18 mouse cellular contexts compared by ENCODE assay signal in genomic region chr4:58201703-58202102, GRCm38 (mm10). TPM values are rescaled to one million over a fixed set of nuclear protein-coding genes. Genes with fewer than 3 reads are reported as not detected.
A peak's percentile ranks its signal among the peaks of the same experiment; 100 is the strongest.
DNase-seq lines count a peak whose midpoint lies in the region; TF ChIP-seq lines count a peak whose summit lies in the region.
"Had no signal": no experiment of that assay in that cellular context is flagged by ENCODE, and none has a peak within 500 bp of the region (broad histone marks: within the 10 kb centered on the region; RNA-seq: fewer than 3 reads in every experiment).

No protein-coding gene starts in this region.

- no peaks in the 10 kb centered on the region for H3K27me3 ChIP-seq in cerebellum, adult 2 months (ENCODE audit: control insufficient read depth, insufficient read depth, low read length)
- H3K27me3 ChIP-seq in thymus, adult 2 months (ENCODE audit: control insufficient read depth, insufficient read depth, low read length) = no peaks in the 10 kb centered on the region
- H3K27me3 ChIP-seq: CH12.LX had no signal

- WGBS in cerebellum, adult 2 months = 18% methylated on average over 2 of the region's 2 CpGs
- WGBS in thymus, adult 2 months = 91% methylated on average over 2 of the region's 2 CpGs

- no peak overlapping the region for H3K27ac ChIP-seq in cerebellum, adult 2 months (ENCODE audit: insufficient read depth, low read length)
- no peak overlapping the region for H3K27ac ChIP-seq in thymus, adult 2 months (ENCODE audit: control insufficient read depth, insufficient read depth, low read length)
- H3K27ac ChIP-seq: embryonic facial prominence, embryonic 10.5 days; forebrain, embryonic 13.5 days; heart, adult 2 months; heart, embryonic 15.5 days; hindbrain, embryonic 13.5 days; intestine, embryonic 15.5 days had no signal

- no peaks in the 10 kb centered on the region for H3K36me3 ChIP-seq in thymus, adult 2 months (ENCODE audit: control insufficient read depth, insufficient read depth, low read length)
- H3K36me3 ChIP-seq: embryonic facial prominence, embryonic 10.5 days; heart, embryonic 15.5 days; hindbrain, embryonic 13.5 days; intestine, embryonic 15.5 days had no signal

- H3K4me1 ChIP-seq in cerebellum, adult 2 months (ENCODE audit: control insufficient read depth, insufficient read depth, low read length) = peaks cover 11% of the 10 kb centered on the region
- no peaks in the 10 kb centered on the region for H3K4me1 ChIP-seq in thymus, adult 2 months (replicated peaks; ENCODE audit: control insufficient read depth, insufficient read depth, low read length)

- TF ChIP-seq CTCF in cerebellum, adult 2 months (IDR thresholded peaks at IDR 0.05; ENCODE audit: borderline replicate concordance, insufficient read depth, low read depth, low read length) = no peak
- TF ChIP-seq CTCF in thymus, adult 2 months (IDR thresholded peaks at IDR 0.05; ENCODE audit: borderline replicate concordance, control insufficient read depth, extremely low read depth, insufficient read depth, low read length, poor library complexity) = no peak

- H3K4me3 ChIP-seq in cerebellum, adult 2 months (replicated peaks; ENCODE audit: insufficient read depth, low read depth, low read length) = no peak overlapping the region
- H3K4me3 ChIP-seq in thymus, adult 2 months (ENCODE audit: control insufficient read depth, insufficient read depth, low read length) = no peak overlapping the region
- H3K4me3 ChIP-seq: embryonic facial prominence, embryonic 10.5 days; forebrain, embryonic 13.5 days; heart, adult 2 months; heart, embryonic 15.5 days; hindbrain, embryonic 13.5 days; intestine, embryonic 15.5 days had no signal

- no peak for TF ChIP-seq POLR2A in cerebellum, adult 2 months (IDR thresholded peaks at IDR 0.05; ENCODE audit: borderline replicate concordance, insufficient read depth, low read length)
- TF ChIP-seq POLR2A in thymus, adult 2 months (IDR thresholded peaks at IDR 0.05; ENCODE audit: control insufficient read depth, extremely low read depth, insufficient read depth, low read length, poor library complexity) = no peak

- peak; percentile 65 for DNase-seq in cerebellum, adult 11 months
- peak; percentile 80 to 90 for DNase-seq in cerebellum, adult 2 months
- peak; percentile 70 to 82 for DNase-seq in cerebellum, postnatal 10 days
- no peak for DNase-seq in urinary bladder, adult 18-20 months (ENCODE audit: low spot score in 2 of 2)
- DNase-seq in thymus, adult 2 months = no peak
- DNase-seq in spleen, postnatal 4 days (ENCODE audit: low spot score in 2 of 2) = no peak
- DNase-seq: adrenal gland, postnatal 14 days; forebrain, postnatal 0 days; gastrocnemius, postnatal 14 days; heart, adult 2 months; heart, postnatal 14 days had no signal

RNA-seq across cellular contexts. Expression of gene Svep1, which starts 5.0 kb away (rescaled TPM):
- polyA plus RNA-seq in cerebellum, adult 2 months (2012; rRNA removed) = 10.1 and 11.6 TPM in 2 replicates
- polyA plus RNA-seq in thymus, adult 2 months (2012; rRNA removed) = 1.4 and 1.5 TPM in 2 replicates
- polyA plus RNA-seq: activated CD4-positive, CD25-positive, alpha-beta regulatory T cell, adult 4 months had no signal

Comparison
In these comparisons a context has a peak if more than half of its experiments do, and no peak if none do; other contexts are left out.
1. DNase-seq: peak in cerebellum, adult 11 months (single experiment), cerebellum, adult 2 months (2 of 2) and cerebellum, postnatal 10 days (2 of 2); none in urinary bladder, adult 18-20 months (0 of 2), thymus, adult 2 months (single experiment) and spleen, postnatal 4 days (0 of 2).